ENCODE assay signal across 6 mouse cellular contexts in genomic region chr11:62508816-62509215, GRCm38 (mm10). TPM values are rescaled to one million over a fixed set of nuclear protein-coding genes. Genes with fewer than 3 reads are reported as not detected.
A peak's percentile ranks its signal among the peaks of the same experiment; 100 is the strongest.
DNase-seq lines count a peak whose midpoint lies in the region; TF ChIP-seq lines count a peak whose summit lies in the region.
"Not testable (repeated sequence)": the region's sequence is repeated elsewhere in the genome, so short reads cannot be mapped to it uniquely, and the experiment has no call there.

No protein-coding gene starts in this region.

- TF ChIP-seq CTCF in E14TG2a.4 (conservative IDR thresholded peaks at IDR 0.05; ENCODE audit: low read length); ES-Bruce4 (IDR thresholded peaks at IDR 0.05; ENCODE audit: low read depth, low read length): not testable (repeated sequence)

- TF ChIP-seq POLR2A in ES-Bruce4 (IDR thresholded peaks at IDR 0.05; ENCODE audit: insufficient read depth, low read length) = not testable (repeated sequence)

- 0 out of 2 replicates have a peak overlapping the region, but pooled peaks have one; percentile 60 for H3K4me3 ChIP-seq in E14TG2a.4 (replicated peaks; ENCODE audit: low read length)
- not testable (repeated sequence) for H3K4me3 ChIP-seq in ES-Bruce4 (ENCODE audit: low read depth, low read length); ES-E14 (ENCODE audit: insufficient read depth in 1 of 2, low read depth in 1 of 2, low read length in 2 of 2, poor library complexity in 1 of 2, severe bottlenecking in 1 of 2)

- H3K4me1 ChIP-seq in E14TG2a.4 (replicated peaks; ENCODE audit: low read depth, low read length) = peaks cover 30% of the 10 kb centered on the region
- H3K4me1 ChIP-seq in ES-Bruce4 (ENCODE audit: control insufficient read depth, insufficient read depth, low read length); ES-E14 (ENCODE audit: control insufficient read depth in 2 of 2, insufficient read depth in 2 of 2, low read length in 2 of 2, poor library complexity in 1 of 2): not testable (repeated sequence)

- in situ Hi-C loops in ES-E14 (cut with MboI; ENCODE audit: low sequenced_read_pairs in 2 of 2, unreplicated experiment in 2 of 2) = not testable (repeated sequence)

- not testable (repeated sequence) for H3K27me3 ChIP-seq in E14TG2a.4 (ENCODE audit: insufficient read depth, low read length); ES-Bruce4 (ENCODE audit: control insufficient read depth, insufficient read depth, low read length, poor library complexity, severe bottlenecking)

- peak; percentile 81 for DNase-seq in ES-CJ7 (ENCODE audit: low read depth, low spot score)
- DNase-seq in ES-E14 (ENCODE audit: low read depth, low spot score) = not testable (repeated sequence)
- DNase-seq in R1 (ENCODE audit: low read depth, low spot score) = peak; percentile 92
- DNase-seq in ZHBTc4 (ENCODE audit: low read depth, low spot score) = peak; percentile 91

- H3K9me3 ChIP-seq in E14TG2a.4 (ENCODE audit: low read length) (peaks cover 60% of the 10 kb centered on the region), ES-Bruce4 (replicated peaks; ENCODE audit: control insufficient read depth, insufficient read depth, low read length, poor library complexity, severe bottlenecking) (peaks cover 44% of the 10 kb centered on the region)
- not testable (repeated sequence) for H3K9me3 ChIP-seq in ES-E14 (ENCODE audit: control insufficient read depth, insufficient read depth, low read depth, low read length)

- H3K27ac ChIP-seq in ES-Bruce4 (ENCODE audit: insufficient read depth, low read length) (peak overlapping the region; percentile 100), ES-E14 (ENCODE audit: insufficient read depth, low read depth, low read length, poor library complexity, severe bottlenecking) (peak overlapping the region; percentile 100)

- H3K36me3 ChIP-seq in E14TG2a.4 (ENCODE audit: insufficient read depth, low read length) = peaks cover 71% of the 10 kb centered on the region
- peaks cover 22% of the 10 kb centered on the region for H3K36me3 ChIP-seq in ES-Bruce4 (ENCODE audit: control insufficient read depth, insufficient read depth, low read length, poor library complexity, severe bottlenecking)
- peaks cover 31% of the 10 kb centered on the region for H3K36me3 ChIP-seq in ES-E14 (ENCODE audit: control insufficient read depth, insufficient read depth, low read length, poor library complexity, severe bottlenecking)

- 0 out of 2 replicates have a peak, but pooled peaks have one; percentile 5 for TF ChIP-seq EP300 in ES-Bruce4 (IDR thresholded peaks at IDR 0.05; ENCODE audit: insufficient read depth, low read depth, low read length)

- not testable (repeated sequence) for H3K9ac ChIP-seq in ES-Bruce4 (ENCODE audit: low read depth, poor library complexity, severe bottlenecking)
- H3K9ac ChIP-seq in ES-E14 (ENCODE audit: insufficient read depth, low read depth, low read length, poor library complexity, severe bottlenecking) = peak overlapping the region; percentile 21; the same call in 1 of the 2 replicates

RNA-seq across cellular contexts. Expression of gene Cenpv, which starts 30.2 kb away (rescaled TPM):
- polyA plus RNA-seq in ES-Bruce4 (2011; ENCODE audit: insufficient read depth, insufficient read length, low read depth, missing spikeins) = 66.9 and 77.3 TPM in 2 replicates
- total RNA-seq in ES-E14 (2012; rRNA removed) = 66.5 and 68.0 TPM in 2 replicates

RNA-seq across cellular contexts. Expression of gene Ubb, which starts 42.2 kb away (rescaled TPM):
- polyA plus RNA-seq in ES-Bruce4 (2011; ENCODE audit: insufficient read depth, insufficient read length, low read depth, missing spikeins) = 626 and 640 TPM in 2 replicates
- total RNA-seq in ES-E14 (2012; rRNA removed) = 1,350 and 1,664 TPM in 2 replicates

RNA-seq across cellular contexts. Expression of gene Ncor1, which starts 50.5 kb away (rescaled TPM):
- polyA plus RNA-seq in ES-Bruce4 (2011; ENCODE audit: insufficient read depth, insufficient read length, low read depth, missing spikeins) = 281 and 327 TPM in 2 replicates
- total RNA-seq in ES-E14 (2012; rRNA removed) = 186 and 206 TPM in 2 replicates

RNA-seq across cellular contexts. Expression of gene Pigl, which starts 50.6 kb away (rescaled TPM):
- 12.7 and 14.1 TPM in 2 replicates for polyA plus RNA-seq in ES-Bruce4 (2011; ENCODE audit: insufficient read depth, insufficient read length, low read depth, missing spikeins)
- total RNA-seq in ES-E14 (2012; rRNA removed) = 21.9 and 25.8 TPM in 2 replicates
